In genomic region chr2:52957771-52958534, GRCm38 (mm10) we compare ENCODE assay signal across 8 mouse cellular contexts.
A peak's percentile ranks its signal among the peaks of the same experiment; 100 is the strongest.
DNase-seq lines count a peak whose midpoint lies in the region; ATAC-seq and TF ChIP-seq lines count a peak whose summit lies in the region.

No protein-coding gene starts in this region.

- WGBS in hindbrain, embryonic 14.5 days: 18% methylated on average over 8 of the region's 8 CpGs
- WGBS in midbrain, embryonic 16.5 days: 19% methylated on average over 8 of the region's 8 CpGs

- peak overlapping the region; percentile 45 for H3K4me2 ChIP-seq in hindbrain, embryonic 14.5 days (replicated peaks)
- no peak overlapping the region for H3K4me2 ChIP-seq in midbrain, embryonic 16.5 days (ENCODE audit: low read length)

- DNase-seq in embryo, embryonic 10.5 days (ENCODE audit: low spot score): peak; percentile 41
- DNase-seq in embryo, embryonic 11 days: no peak
- DNase-seq in brain, embryonic 14.5 days (ENCODE audit: low read depth): peak; percentile 50
- DNase-seq in hindbrain, embryonic 14.5 days (ENCODE audit: low spot score): no peak
- DNase-seq in adrenal gland, postnatal 4 days (ENCODE audit: low spot score in 2 of 2): no peak
- DNase-seq in lung, postnatal 14 days: no peak
- no peak for DNase-seq in heart, postnatal 14 days

- ATAC-seq in hindbrain, embryonic 14.5 days (ENCODE audit: low FRiP score): peak; percentile 21; the same call in 1 of the 2 replicates
- peak; percentile 37 for ATAC-seq in midbrain, embryonic 16.5 days

- peak overlapping the region; percentile 47 for H3K9ac ChIP-seq in hindbrain, embryonic 14.5 days
- no peak overlapping the region for H3K9ac ChIP-seq in midbrain, embryonic 16.5 days (ENCODE audit: low read depth, low read length)

- no peaks in the 10 kb centered on the region for H3K27me3 ChIP-seq in hindbrain, embryonic 14.5 days (ENCODE audit: control insufficient read depth, insufficient read depth, low read length)
- H3K27me3 ChIP-seq in midbrain, embryonic 16.5 days (ENCODE audit: control insufficient read depth, insufficient read depth, low read depth, low read length): no peaks in the 10 kb centered on the region

- H3K27ac ChIP-seq in hindbrain, embryonic 14.5 days: peak overlapping the region; percentile 85
- peak overlapping the region; percentile 9 for H3K27ac ChIP-seq in midbrain, embryonic 16.5 days (ENCODE audit: low read length)

- TF ChIP-seq CTCF in brain, embryonic 14.5 days (IDR thresholded peaks at IDR 0.05; ENCODE audit: borderline replicate concordance, extremely low read depth, insufficient read depth, insufficient read length): no peak

- H3K4me1 ChIP-seq in hindbrain, embryonic 14.5 days (replicated peaks; ENCODE audit: control insufficient read depth, insufficient read depth, low read length): peaks cover 40% of the 10 kb centered on the region
- peaks cover 25% of the 10 kb centered on the region for H3K4me1 ChIP-seq in midbrain, embryonic 16.5 days (ENCODE audit: control insufficient read depth, insufficient read depth, low read length)

- no peaks in the 10 kb centered on the region for H3K9me3 ChIP-seq in hindbrain, embryonic 14.5 days (ENCODE audit: control insufficient read depth, low read length)
- no peaks in the 10 kb centered on the region for H3K9me3 ChIP-seq in midbrain, embryonic 16.5 days (replicated peaks; ENCODE audit: control insufficient read depth, low read length, poor library complexity, severe bottlenecking)

- H3K4me3 ChIP-seq in hindbrain, embryonic 14.5 days (replicated peaks; ENCODE audit: low read length): no peak overlapping the region
- no peak overlapping the region for H3K4me3 ChIP-seq in midbrain, embryonic 16.5 days (ENCODE audit: low read depth, low read length)

- H3K36me3 ChIP-seq in hindbrain, embryonic 14.5 days (replicated peaks; ENCODE audit: control insufficient read depth, insufficient read depth): no peaks in the 10 kb centered on the region
- no peaks in the 10 kb centered on the region for H3K36me3 ChIP-seq in midbrain, embryonic 16.5 days (ENCODE audit: control insufficient read depth, insufficient read depth, low read length)

- intact Hi-C loops in heart, postnatal 14 days (cut with DNase I): no loop called here

- no peak for TF ChIP-seq POLR2A in brain, embryonic 14.5 days (IDR thresholded peaks at IDR 0.05; ENCODE audit: borderline replicate concordance, extremely low read depth, insufficient read depth, insufficient read length, poor library complexity, severe bottlenecking)

Comparison
In these comparisons a context has a peak if more than half of its experiments do, and no peak if none do; other contexts are left out.
1. DNase-seq: peak in embryo, embryonic 10.5 days (single experiment) and brain, embryonic 14.5 days (single experiment); none in embryo, embryonic 11 days (single experiment), hindbrain, embryonic 14.5 days (single experiment), adrenal gland, postnatal 4 days (0 of 2), lung, postnatal 14 days (single experiment) and heart, postnatal 14 days (0 of 2).